Mouse (Mus musculus) kidney, adult 2 months (tissue): ENCODE results near the gene Mitf.

ENCODE experiments used
- CTCF ChIP-seq: fragments of 200-500 bp; conservative IDR thresholded peaks from 2 replicates; pipeline ENCODE4 v1.5.1; 2011; ENCODE audit warnings: low read depth, mild to moderate bottlenecking, control low read depth, low read length, moderate library complexity, mixed read lengths; ENCODE audit not compliant: insufficient read depth, insufficient read length
- POLR2A ChIP-seq: fragments of 200-500 bp; IDR thresholded peaks from one replicate; pipeline ENCODE4 v1.6.1; 2011; ENCODE audit warnings: low read depth, low read length, control low read depth

DNA sequence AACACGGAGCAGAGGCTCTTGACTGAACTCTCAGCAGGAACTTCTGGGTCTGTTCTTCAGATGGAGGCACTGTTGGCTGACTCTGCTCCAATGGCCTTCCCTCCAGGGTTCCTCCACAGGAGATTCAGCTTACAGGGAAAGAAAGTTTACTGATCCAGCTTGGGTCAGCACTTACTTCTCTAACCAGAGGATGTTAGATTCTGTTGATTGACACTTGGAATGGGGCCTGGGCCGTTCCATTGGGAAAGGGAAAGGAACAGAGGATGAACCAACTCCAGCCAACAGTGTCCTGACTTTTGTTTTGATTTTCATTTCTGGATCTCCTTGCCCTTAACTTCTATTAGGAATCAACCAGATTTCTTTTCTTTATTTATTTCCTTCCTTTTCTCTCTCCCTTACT lies 11.7 kb upstream of the Mitf start:
- no peak for TF ChIP-seq CTCF
- no peak for TF ChIP-seq POLR2A
